Mouse (Mus musculus) embryo, embryonic 10 days (tissue): ENCODE measurements around the gene Srrm3.

Source experiments
- DNase-seq: peaks from one replicate; pipeline ENCODE4 v3.0.0-alpha.2; 2015; ENCODE audit warnings: low spot score

The Srrm3 gene

DNA sequence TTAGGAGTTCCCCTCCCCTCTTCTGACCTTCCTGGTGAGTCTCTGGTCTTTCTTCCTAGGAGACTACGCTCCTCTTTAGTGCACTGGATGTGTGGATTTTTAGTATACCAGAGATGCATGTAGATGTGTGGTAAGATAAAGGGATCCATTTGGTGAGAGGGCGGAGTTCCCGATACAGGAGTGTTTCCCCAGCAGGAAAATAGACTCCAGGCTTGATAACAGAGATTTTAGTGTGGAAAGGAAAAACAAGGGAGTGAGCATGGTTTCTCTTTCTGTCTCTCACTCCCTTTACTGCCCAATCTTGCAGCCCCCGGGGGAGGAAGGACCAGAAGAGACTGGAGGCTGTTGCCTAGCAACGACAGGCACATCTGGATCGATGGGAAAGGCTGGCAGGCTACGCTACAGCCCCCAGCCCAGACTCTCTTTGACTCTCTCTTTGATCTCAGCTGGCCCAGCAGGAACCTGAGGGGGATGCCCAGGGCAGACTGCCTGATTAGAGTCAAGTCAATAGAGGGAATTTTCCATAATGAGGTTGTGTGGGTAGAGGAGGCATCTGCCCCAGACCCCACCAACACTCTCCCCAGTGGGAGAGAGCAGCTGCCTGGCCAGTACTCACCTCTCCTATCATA is 15.7 kb downstream of the Srrm3 start:
- DNase-seq: peak; percentile 47

DNA sequence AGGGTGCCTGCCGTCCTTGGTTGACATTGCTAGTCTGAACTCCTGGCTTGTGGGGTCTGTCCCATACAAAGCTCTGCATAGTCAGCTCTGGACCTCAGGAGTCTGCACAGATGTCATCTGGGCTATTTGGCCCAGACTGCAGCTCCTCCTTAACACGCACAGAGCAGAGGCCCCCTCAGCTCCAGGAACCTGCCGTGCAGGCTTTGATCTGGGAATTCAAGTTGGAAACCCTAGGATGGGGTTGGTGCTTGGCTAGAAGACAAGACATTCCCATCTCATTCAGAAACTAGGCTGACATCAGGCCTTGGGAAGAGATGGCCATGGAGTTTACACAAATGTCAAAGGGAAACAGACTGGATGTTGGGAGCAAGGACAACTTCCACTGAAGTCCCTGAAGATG is 17.8 kb downstream of the Srrm3 start:
- DNase-seq: no peak

- no peak for DNase-seq
Observed at GRCm38 (mm10) chr5:135826225-135826624, 19.5 kb downstream of the Srrm3 start.

- no peak for DNase-seq
Observed at GRCm38 (mm10) chr5:135829381-135829780, 22.7 kb downstream of the Srrm3 start.

DNA sequence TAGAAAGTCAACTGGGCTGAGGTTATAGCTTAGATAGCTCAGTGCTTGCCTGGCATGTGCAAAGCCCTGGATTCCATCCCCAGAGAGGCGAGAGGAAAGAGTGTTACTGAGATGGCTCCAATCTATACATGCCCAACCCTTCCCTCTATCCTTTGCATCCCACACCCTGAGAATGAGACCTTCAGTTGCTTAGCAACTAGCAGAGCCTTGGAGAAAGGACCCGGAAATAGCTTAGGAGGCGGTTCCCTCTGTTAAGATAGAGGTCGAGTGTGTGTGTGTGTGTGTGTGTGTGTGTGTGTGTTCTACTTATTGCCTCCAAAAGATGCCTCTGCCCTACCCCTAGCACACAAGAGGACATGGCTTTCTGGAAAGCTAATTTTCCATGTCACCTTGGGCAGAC is 26.0 kb downstream of the Srrm3 start:
- no peak for DNase-seq

- peak; percentile 95 for DNase-seq
Observed at GRCm38 (mm10) chr5:135834769-135835491, 28.2 kb downstream of the Srrm3 start.

DNA sequence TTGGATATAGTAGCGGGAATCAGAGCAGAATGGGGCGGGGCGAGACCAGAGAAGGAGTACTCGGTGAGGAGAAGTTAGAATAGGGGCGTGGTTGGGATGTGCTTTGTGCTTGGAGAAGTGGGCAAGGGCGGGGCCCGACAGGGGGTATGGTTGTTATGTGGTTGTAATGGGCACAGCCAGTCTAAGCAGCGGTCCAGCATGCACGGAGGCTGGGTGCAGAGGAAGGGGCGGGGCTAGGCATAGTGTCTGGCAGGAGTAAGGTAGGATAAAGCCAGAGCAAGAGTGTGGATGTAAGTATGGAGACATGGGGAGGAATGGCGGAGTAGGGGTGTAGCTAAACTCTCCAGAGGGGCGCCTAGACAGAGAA is 28.8 kb downstream of the Srrm3 start:
- no peak for DNase-seq

DNA sequence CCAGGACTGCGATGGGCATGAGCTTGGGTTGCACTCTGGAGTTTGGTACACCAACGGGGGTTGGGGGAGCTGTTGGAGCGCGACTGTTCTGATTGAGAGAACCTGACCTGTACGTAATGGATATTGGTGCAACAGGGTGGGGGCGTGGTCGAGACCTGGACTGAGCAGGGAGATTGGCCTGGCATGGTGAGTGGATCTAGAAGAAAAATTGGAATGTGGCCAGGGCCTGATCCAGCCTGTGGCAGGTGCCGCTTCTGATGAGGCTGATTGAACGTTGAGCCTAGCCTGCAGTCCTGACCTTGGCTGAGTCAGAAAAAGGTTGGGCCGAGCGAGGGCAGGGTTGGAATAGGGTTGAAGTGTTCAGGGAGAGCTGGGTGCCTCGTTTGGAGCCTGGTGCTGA is 29.3 kb downstream of the Srrm3 start:
- no peak for DNase-seq

DNA sequence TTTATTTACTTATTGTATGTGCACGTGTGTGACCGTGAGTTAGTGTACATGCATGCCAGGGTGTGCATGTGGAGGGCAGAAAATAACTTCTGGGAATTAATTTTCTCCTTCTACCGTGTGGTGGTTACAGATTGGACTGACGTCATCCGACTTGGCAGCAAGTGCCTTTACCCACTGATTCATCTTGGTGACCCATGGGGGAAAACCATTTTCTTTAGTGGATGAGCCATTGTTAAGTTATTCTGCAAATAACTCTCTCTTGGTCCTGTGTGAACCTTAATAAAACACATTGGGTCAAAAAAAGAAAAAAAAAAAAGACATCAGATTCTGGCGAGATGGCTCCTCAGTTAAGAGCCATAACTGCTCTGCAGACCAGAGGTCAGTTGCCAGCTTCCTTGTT is 35.0 kb downstream of the Srrm3 start:
- DNase-seq: no peak

DNA sequence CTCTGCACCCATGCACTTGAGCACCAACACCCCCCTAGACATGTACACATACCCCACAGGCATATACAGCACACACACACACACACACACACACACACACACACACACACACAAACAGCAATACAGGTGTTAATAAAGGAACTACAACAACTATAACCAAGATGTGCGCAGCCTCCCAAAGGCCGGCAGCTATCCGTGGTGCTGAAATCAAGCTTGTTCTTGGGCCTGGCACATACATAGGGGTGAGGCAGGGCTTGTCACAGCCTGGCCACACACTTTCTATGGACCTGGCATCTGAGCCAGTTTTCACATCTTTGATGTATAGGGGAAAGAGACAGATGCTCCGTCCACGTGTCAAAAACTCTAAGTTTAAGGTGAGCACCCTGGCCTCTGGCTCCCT is 36.7 kb downstream of the Srrm3 start:
- DNase-seq: peak; percentile 81

DNA sequence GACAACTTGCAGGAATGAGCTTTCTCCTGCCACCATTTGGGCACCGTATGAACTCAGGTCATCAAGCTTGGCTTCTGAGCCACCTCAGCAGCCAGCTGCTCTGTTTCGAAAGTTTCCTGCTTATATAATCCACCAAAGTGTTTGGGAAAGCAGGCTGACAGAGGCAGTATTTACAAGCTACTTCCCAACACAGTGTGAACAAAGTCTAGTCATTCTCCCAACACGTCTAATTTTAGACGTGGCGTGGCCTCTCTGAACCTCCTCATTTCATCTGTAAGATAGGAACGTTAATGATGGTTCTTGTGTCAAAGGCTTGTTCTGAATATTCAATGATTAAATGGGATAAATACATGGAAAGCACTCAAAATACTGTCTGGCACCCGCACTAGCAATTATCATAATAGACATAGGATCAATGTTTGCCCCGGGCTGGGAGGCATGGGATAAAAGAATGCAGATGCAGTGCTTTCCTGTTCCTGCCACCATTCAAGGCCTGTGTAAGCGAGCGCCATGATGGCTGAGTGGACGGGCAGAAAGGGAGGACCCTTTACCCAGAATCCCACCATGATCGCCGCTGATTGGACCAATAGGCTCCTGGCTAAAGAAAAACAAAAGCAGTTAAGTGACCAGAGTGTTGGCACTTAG is 39.1 kb downstream of the Srrm3 start:
- DNase-seq: no peak

GRCm38 (mm10) chr5:135847460-135847859 is 40.8 kb downstream of the Srrm3 start:
- no peak for DNase-seq

GRCm38 (mm10) chr5:135847881-135848280 is 41.2 kb downstream of the Srrm3 start:
- no peak for DNase-seq

GRCm38 (mm10) chr5:135851024-135851423 is 44.3 kb downstream of the Srrm3 start:
- DNase-seq: peak; percentile 91

GRCm38 (mm10) chr5:135851481-135851880 is 44.8 kb downstream of the Srrm3 start:
- no peak for DNase-seq

GRCm38 (mm10) chr5:135852421-135852820 is 45.7 kb downstream of the Srrm3 start:
- peak; percentile 38 for DNase-seq

- no peak for DNase-seq
Observed at GRCm38 (mm10) chr5:135853731-135854130, 47.0 kb downstream of the Srrm3 start.

GRCm38 (mm10) chr5:135855156-135855555 is 48.5 kb downstream of the Srrm3 start:
- peak; percentile 85 for DNase-seq

DNA sequence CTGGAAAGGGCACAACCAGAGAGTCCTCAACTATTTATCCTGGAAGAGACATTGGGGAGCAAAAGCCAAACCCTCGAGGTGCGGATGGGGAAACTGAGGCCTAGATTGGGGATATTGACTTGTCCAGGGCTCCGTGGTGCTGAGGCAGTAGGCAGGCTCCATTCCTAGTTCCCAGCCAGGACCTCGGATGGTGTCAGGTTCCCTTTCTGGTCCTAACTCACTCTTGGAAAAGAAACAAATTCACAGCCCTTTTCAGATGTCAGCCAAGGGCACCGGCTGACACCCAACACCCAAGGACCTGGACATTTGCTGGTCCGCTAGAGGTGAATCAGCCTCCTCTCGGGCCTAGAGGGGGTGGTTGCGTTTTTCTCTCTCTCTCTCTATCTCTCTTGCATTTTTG is 60.0 kb downstream of the Srrm3 start:
- no peak for DNase-seq

DNA sequence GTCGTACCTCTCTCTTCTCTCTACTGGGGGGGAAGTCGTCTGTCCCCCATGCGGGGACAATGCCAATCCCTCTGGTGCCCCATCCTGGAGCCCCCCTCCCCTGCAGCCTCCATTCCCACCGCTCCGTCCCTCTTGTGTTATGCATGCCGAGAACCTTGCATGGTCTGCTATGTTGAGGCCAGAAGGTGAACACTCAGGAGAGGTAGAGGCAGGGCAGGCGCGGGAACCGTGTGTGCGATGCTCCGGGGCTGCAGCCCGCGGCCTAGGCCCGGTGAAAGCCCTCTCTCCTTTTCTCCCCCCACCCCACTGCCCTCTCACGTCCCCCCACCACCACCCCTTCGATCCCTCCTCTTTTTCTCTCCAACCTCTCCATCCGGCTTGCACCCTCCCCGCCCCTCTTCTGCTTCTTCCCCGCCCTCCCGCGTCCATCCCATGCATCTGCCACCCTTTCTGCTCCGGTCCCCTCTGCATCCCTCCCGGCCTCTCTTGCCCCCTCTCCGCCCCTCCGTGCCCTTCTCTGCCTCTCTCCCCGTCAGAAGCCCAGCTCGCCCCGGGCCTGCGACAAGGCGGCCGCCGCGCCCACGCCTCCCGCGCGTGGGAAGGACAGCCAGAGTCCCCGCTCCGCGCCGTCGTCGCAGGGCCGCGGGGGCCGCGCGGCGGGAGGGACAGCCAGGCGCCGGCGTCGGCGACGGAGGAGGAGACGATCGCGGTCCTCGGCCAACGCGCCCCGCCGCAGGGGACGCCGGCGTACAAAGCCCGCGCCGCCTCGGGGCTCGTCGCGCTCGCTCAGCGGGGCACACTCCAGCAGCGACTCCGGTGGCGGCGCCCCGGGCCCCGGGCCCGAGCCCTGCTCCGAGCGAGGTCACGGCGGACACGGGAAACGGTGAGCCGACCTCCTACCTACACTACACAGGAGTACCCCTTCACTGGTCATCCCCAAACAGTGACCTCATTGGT is 61.2 kb downstream of the Srrm3 start:
- no peak for DNase-seq

GRCm38 (mm10) chr5:135868653-135869052 is 62.0 kb downstream of the Srrm3 start:
- DNase-seq: no peak
